Mouse (Mus musculus) stomach, embryonic 15.5 days (tissue): Measurements from ENCODE around the gene Zfp36l1. TPM values are rescaled to one million over a fixed set of nuclear protein-coding genes. Genes with fewer than 3 reads are reported as not detected.

Experiments used
- ATAC-seq: fragments of 200-750 bp; cut with Nextera tagmentation; 2 replicates; pipeline ENCODE4 v1.8.0; 2017; ENCODE audit warnings: low read depth, moderate number of reproducible peaks, moderate TSS enrichment; ENCODE audit not compliant: insufficient read depth, low FRiP score
- H3K27ac ChIP-seq: fragments of 300-500 bp; sonication (generic); 2 replicates; pipeline ENCODE4 v1.5.1; 2015; ENCODE audit warnings: mild to moderate bottlenecking, inconsistent platforms
- H3K27me3 ChIP-seq: fragments of 300-500 bp; sonication (generic); replicated peaks from 2 replicates; pipeline ENCODE4 v1.6.1; 2015; ENCODE audit warnings: inconsistent platforms
- H3K36me3 ChIP-seq: fragments of 300-500 bp; sonication (generic); 2 replicates; pipeline ENCODE4 v1.6.1; 2015; ENCODE audit warnings: inconsistent platforms
- H3K4me1 ChIP-seq: fragments of 300-500 bp; sonication (generic); 2 replicates; pipeline ENCODE4 v1.6.1; 2015; ENCODE audit warnings: inconsistent platforms
- H3K4me2 ChIP-seq: fragments of 300-500 bp; sonication (generic); 2 replicates; pipeline ENCODE4 v1.6.1; 2015; ENCODE audit warnings: mild to moderate bottlenecking, inconsistent platforms
- H3K4me3 ChIP-seq: fragments of 300-500 bp; sonication (generic); replicated peaks from 2 replicates; pipeline ENCODE4 v1.5.1; 2015; ENCODE audit warnings: inconsistent platforms
- H3K9ac ChIP-seq: fragments of 300-500 bp; sonication (generic); 2 replicates; pipeline ENCODE4 v1.6.1; 2015; ENCODE audit warnings: inconsistent platforms
- H3K9me3 ChIP-seq: fragments of 300-500 bp; sonication (generic); 2 replicates; pipeline ENCODE4 v1.6.1; 2016; ENCODE audit warnings: inconsistent platforms
- WGBS: fragments of 180-500 bp; shearing (Covaris S2); methylation state at CpG from one replicate; pipeline ENCODE4 v1.1.7; 2015; 5-methylcytosine and 5-hydroxymethylcytosine counted together
- polyA plus RNA-seq: library from polyadenylated mRNA; unstranded; fragments of >200 nt; fragmentation: Nextera tagmentation; extraction: Ambion mirVana; gene quantifications from 2 replicates; pipeline ENCODE4 v1.2.1, GENCODE M21; 2015

The Zfp36l1 gene
- polyA plus RNA-seq, 1 experiment from 2014 or later: 146 TPM

DNA sequence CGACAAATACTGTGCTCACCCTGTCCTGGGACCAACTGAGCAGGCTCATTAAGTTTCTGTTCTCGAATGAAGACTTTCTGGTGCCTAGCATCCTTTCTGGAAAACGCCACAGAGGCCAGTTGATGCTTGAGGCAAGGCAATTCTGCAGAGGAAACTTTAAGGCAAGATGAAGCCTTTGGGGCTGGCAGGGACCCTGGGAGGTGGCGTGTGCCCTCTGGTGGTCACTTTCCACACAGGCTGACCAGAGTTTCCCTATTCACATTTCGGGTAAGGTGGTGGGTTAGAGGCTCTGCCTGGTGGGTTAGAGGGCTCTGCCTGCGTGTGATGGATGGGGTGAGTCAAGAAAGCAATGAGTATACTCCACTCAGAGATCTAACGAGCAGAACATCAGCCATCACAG lies 28.7 kb upstream of the Zfp36l1 start:
- H3K9me3 ChIP-seq: no peaks in the 10 kb centered on the region
- H3K9ac ChIP-seq: no peak overlapping the region
- no peak overlapping the region for H3K27ac ChIP-seq
- no peak overlapping the region for H3K4me2 ChIP-seq
- no peak overlapping the region for H3K4me3 ChIP-seq
- ATAC-seq: no peak
- peaks cover 7% of the 10 kb centered on the region for H3K4me1 ChIP-seq
- 16% methylated on average over 7 of the region's 7 CpGs for WGBS
- H3K36me3 ChIP-seq: no peaks in the 10 kb centered on the region
- H3K27me3 ChIP-seq: no peaks in the 10 kb centered on the region

DNA sequence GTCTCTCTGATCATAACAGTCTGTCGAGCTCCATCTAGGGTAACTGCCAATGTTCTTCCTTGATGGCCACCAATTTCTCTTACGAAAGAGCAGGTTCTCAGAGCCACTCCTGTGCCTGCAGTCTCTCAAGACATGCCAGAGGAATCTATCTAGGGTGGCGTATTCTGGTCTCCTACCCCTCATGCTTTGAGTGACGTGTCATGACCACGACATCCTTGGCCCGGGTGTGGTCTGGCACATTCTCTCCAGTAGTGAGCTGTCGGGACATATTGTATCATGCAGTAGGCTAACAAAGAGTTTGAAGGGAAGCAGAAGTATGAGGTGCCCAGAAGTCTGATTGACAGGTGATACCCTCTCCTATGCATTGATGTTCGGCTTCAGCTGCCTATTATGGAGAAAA lies 28.2 kb upstream of the Zfp36l1 start:
- Histone ChIP-seq H3K9ac (no peak overlapping the region), H3K4me1 (peaks cover 7% of the 10 kb centered on the region), H3K4me3 (no peak overlapping the region), H3K36me3 (no peaks in the 10 kb centered on the region), H3K4me2 (no peak overlapping the region), H3K27ac (no peak overlapping the region), H3K27me3 (no peaks in the 10 kb centered on the region), H3K9me3 (no peaks in the 10 kb centered on the region)
- 70% methylated on average over 8 of the region's 8 CpGs for WGBS
- ATAC-seq: no peak

DNA sequence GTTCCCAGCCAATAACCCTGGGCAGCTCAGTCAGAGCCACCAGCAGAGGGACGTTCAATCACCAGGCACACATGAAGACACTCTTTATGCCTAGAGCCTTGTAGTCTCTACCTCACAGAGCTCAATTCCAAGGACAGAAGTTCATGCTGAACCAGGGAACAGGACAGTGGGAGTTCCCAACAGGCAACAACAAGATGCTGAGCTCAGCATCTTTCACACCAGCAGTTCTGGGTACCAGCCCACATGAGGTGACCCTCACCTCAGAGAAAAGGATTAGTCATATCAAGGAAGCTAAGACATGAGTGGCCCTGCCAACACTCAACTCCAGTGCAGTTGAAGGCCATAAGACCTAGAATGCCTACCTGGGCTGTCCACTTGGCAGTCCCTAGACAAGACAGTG lies 24.9 kb upstream of the Zfp36l1 start:
- H3K4me2 ChIP-seq: no peak overlapping the region
- WGBS: 69% methylated on average over 1 of the region's 1 CpGs
- H3K27me3 ChIP-seq: no peaks in the 10 kb centered on the region
- H3K9ac ChIP-seq: no peak overlapping the region
- no peak overlapping the region for H3K4me3 ChIP-seq
- ATAC-seq: no peak
- peaks cover 9% of the 10 kb centered on the region for H3K4me1 ChIP-seq
- H3K27ac ChIP-seq: no peak overlapping the region
- no peaks in the 10 kb centered on the region for H3K36me3 ChIP-seq
- H3K9me3 ChIP-seq: no peaks in the 10 kb centered on the region

DNA sequence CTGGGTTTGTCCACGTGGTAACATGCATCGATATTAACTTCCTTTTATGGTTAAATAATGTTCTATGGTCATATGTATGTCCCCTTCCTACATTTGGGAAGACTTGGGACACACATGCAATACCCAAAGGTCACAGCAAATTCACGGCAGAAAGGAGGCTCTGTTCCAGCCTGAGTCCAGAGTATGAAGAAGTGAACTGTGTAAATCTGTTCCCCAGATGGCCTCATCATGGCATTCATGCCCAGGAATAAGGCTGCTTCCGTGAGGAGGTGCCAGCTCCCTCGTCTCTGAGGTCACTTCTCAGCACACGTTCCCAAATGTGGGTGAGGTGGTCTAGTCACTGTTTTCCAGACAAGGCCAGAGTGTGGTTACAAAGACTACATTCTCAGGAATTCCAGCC lies 24.4 kb upstream of the Zfp36l1 start:
- H3K4me2 ChIP-seq: no peak overlapping the region
- no peak overlapping the region for H3K27ac ChIP-seq
- H3K4me3 ChIP-seq: no peak overlapping the region
- H3K36me3 ChIP-seq: no peaks in the 10 kb centered on the region
- no peak for ATAC-seq
- H3K9ac ChIP-seq: no peak overlapping the region
- peaks cover 9% of the 10 kb centered on the region for H3K4me1 ChIP-seq
- H3K9me3 ChIP-seq: no peaks in the 10 kb centered on the region
- 80% methylated on average over 6 of the region's 6 CpGs for WGBS
- H3K27me3 ChIP-seq: no peaks in the 10 kb centered on the region

DNA sequence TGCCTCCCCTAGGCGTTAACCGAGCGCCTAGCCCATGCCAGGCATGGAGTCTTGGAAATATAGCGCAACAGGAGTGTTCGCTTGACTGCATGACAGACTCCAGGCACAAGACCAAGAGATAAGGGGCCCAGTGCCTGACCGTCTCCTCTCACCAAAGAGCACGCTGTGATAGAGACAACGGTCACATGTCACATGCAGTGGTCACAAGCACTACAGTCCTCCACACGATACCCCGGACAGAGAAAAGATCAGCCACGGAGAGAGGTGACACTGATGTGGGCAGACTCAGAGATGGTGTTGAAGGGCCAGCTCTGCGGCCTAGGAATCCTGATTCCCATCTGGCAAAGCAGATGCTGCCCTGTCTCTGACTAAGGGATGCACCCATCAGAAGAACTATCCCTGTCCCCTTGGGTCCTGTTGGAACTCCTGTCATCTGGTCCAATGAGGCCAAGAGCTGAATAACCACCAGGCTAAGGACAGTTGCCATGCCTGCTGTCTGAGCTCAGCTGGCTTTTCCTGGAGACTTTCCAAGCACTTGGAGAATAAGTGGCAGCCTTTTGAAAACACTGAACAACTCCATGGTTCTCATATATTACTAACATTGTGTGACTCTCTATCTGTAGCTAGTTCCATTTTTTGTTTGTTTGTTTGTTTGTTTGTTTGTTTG lies 23.6 kb upstream of the Zfp36l1 start:
- WGBS: 88% methylated on average over 12 of the region's 12 CpGs
- Histone ChIP-seq H3K4me1 (peaks cover 16% of the 10 kb centered on the region), H3K36me3 (no peaks in the 10 kb centered on the region), H3K27me3 (no peaks in the 10 kb centered on the region), H3K9me3 (no peaks in the 10 kb centered on the region), H3K4me2 (no peak overlapping the region), H3K4me3 (no peak overlapping the region), H3K9ac (no peak overlapping the region), H3K27ac (no peak overlapping the region)
- ATAC-seq: no peak

DNA sequence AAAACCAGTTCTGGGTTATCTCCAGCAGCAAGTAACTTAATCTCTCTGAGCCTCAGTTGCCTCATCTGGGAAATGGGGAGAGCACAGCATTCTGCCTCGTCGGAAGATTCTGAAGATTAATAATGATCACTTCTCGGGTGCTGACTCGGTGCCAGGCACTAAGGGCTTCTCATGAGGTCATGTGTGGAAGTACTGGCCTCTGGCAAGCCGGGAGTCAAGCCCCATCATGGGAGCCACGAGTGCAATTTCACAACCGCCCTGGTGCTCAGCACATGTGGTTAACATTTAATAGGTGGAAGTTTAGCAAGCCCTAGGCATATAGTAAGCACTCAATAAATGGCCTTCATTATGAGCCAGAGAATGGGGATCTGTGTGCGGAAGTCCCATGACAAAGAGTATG lies 22.4 kb upstream of the Zfp36l1 start:
- H3K4me1 ChIP-seq: peaks cover 20% of the 10 kb centered on the region
- H3K27ac ChIP-seq: no peak overlapping the region
- H3K9ac ChIP-seq: no peak overlapping the region
- H3K27me3 ChIP-seq: no peaks in the 10 kb centered on the region
- ATAC-seq: no peak
- H3K9me3 ChIP-seq: no peaks in the 10 kb centered on the region
- H3K4me2 ChIP-seq: no peak overlapping the region
- 78% methylated on average over 8 of the region's 8 CpGs for WGBS
- H3K36me3 ChIP-seq: no peaks in the 10 kb centered on the region
- no peak overlapping the region for H3K4me3 ChIP-seq

DNA sequence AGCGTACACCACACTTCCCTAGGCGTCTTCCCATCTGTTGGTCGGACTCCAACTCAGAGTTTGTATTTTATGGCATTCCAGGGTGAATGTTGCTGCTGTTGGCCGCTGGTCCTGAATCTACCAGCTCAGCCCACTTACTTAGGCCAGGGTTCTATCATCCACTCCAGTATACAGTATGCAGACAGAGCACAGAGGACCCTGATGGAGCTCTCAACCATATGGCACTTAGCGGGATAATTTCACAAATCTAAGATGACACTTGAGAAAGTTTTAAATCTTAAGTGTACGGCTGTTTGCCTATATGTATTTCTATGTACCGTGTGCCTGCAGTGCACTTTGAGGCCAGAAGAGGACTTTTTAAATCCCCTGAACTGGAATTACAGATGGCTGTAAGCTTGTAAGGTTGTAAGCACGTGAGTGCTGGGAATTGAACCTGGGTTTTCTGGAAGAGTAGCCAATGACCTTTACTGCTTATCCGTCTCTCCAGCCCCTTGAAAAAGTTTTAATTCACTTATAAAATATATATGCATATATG lies 20.3 kb upstream of the Zfp36l1 start:
- Histone ChIP-seq H3K4me3 (no peak overlapping the region), H3K27me3 (no peaks in the 10 kb centered on the region), H3K27ac (peak overlapping the region; percentile 98), H3K9me3 (no peaks in the 10 kb centered on the region), H3K4me1 (peaks cover 28% of the 10 kb centered on the region), H3K4me2 (peak overlapping the region; percentile 70), H3K36me3 (no peaks in the 10 kb centered on the region), H3K9ac (no peak overlapping the region)
- no peak for ATAC-seq
- 40% methylated on average over 9 of the region's 9 CpGs for WGBS

DNA sequence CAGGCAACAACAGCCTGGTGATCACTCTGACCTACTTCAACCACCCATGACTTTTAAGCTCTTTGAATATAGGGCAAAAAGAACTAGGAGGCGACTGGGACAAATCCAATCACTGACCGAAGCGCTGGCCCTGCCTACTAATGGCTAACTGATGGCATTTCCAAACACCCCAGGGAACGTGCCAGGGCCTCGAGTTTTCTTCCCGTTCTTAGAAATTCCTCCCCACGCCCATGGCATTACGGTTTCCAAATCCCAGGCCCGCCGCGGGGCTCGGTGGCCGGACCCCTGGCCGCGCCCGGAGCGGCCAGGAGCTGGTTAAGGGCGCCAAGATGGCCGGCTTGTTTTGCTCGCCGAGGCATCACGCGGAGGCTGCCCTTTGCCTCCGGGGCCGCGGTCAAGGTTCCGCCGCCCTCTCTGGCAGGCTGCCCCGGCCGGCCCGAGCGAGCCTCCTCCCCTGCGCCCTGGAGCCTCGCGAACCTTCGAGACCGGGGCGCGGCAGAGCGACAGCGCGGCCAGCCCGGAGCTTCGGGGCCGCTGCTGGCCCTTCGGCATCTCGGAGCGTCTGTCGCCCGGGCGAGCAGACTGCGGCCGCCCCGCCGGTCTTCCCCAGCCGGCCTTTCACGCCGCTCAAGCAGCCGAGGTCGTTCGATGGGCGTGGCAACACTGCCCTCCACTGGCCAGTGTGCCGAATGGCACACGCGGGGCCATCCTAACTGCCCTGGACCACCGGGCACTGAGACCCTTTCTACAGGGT lies 19.6 kb upstream of the Zfp36l1 start:
- H3K4me2 ChIP-seq: peak overlapping the region; percentile 70
- no peaks in the 10 kb centered on the region for H3K27me3 ChIP-seq
- H3K36me3 ChIP-seq: no peaks in the 10 kb centered on the region
- no peaks in the 10 kb centered on the region for H3K9me3 ChIP-seq
- peak overlapping the region; percentile 83 for H3K9ac ChIP-seq
- H3K27ac ChIP-seq: peak overlapping the region; percentile 98
- H3K4me3 ChIP-seq: peak overlapping the region; percentile 58
- under 1% methylated on average over 66 of the region's 66 CpGs for WGBS
- peaks cover 28% of the 10 kb centered on the region for H3K4me1 ChIP-seq
- ATAC-seq: peak; percentile 86

DNA sequence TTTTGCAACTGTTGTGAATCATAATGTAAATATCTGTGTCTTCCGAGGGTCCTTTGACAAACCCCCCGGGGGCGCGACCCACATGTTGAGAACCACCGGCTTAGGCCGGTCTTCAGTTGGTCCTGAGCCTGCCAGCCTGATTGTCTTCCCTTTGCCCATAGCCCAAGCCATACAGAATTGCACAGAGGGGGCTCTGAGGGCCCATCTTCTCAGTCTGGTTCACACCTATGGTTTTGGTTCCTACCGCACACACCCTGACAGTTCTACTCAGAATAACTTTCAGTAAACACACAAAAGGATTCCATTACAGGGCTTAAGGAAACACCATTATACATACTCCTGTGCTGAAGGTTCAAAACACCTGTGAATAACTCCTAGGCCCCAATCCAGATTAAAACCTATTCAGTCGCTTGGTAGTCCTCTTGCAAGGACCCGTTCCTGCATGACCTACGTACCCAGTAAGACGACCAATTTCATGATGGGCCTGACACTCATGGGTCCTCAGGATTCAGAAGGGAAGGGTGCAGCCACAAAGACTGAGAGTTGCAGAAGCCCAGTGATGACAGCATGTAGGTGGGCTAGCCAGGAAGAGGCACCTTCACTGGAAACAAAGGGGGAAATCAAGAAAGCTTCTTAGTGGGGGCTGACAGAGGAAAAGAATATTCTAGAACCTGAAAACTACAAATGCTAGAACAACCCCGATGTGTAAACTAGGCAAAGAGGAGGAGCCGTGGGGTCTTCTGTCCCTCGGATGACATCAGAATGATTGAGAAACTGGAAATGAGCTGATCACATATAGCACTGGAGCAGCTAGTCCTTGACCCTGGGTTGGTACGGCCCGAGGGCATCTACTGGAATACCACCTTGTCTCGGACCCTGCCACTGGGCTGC lies 18.8 kb upstream of the Zfp36l1 start:
- 37% methylated on average over 17 of the region's 17 CpGs for WGBS

DNA sequence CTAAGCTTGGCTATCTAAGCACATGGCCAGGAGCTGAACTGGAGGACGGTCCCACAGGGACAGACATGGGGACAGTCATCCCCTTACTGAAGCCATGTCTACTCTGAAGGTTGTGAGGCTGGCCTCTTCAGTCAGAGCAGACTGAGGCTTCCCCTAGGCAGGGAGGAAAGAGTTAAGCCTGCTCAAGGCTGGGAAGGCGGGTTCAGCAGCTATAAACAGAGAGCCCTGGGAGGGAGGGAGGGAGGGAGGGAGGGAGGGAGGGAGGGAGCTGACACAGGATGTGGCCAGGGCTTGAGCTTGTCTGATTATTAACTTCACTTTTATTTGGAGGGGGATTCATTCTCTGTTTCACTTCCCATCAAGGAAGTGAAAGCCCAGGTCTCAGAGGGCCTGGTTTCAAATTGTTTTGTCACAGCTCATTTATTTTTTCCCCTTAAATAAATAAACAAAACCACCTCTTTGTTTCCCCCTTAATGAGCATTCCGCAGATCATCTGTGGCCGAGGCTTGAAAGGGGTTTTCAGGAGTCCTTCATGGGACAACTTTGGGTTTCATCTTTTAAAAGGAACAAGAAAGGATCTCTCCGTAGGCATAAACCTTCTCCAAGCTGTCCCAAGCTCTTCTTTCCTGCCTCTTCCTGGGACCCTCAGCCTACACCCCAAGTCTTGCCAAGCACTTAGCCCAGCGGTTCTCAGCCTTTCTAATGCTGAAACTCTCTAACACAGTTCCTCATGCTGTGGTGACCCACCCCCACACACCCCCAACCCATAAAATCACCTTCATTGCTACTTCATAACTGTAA lies 17.9 kb upstream of the Zfp36l1 start:
- ATAC-seq: peak; percentile 57; the same call in 1 of the 2 replicates
- WGBS: 9% methylated on average over 6 of the region's 6 CpGs
- H3K36me3 ChIP-seq: peaks cover 3% of the 10 kb centered on the region; the same call in 1 of the 2 replicates

More for the DNA sequence above, 18.8 kb upstream of the Zfp36l1 start:
- peaks cover 3% of the 10 kb centered on the region; the same call in 1 of the 2 replicates for H3K36me3 ChIP-seq
- H3K4me2 ChIP-seq: peak overlapping the region; percentile 70
- H3K4me3 ChIP-seq: peak overlapping the region; percentile 58
- H3K4me1 ChIP-seq: peaks cover 28% of the 10 kb centered on the region
- H3K27ac ChIP-seq: peak overlapping the region; percentile 98
- H3K9me3 ChIP-seq: no peaks in the 10 kb centered on the region
- no peak for ATAC-seq
- no peaks in the 10 kb centered on the region for H3K27me3 ChIP-seq
- peak overlapping the region; percentile 83; the same call in 1 of the 2 replicates for H3K9ac ChIP-seq

DNA sequence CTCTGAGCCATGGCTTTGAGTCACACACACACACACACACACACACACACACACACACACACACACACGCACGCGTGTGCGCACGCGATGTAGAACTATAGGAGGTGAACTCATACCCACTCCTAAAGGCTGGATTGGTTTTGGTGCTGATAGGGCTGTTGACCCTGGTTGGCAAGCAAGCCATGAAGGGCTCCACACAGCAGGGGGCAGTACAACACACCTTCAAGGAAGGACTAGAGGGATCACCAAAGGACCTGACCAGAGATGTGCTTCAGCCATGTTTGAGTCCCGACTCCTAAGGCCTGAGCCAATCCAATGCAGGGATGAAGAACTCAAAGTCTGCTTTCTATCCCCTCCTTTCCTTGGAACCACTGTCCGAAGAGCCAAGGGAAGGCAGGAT lies 16.7 kb upstream of the Zfp36l1 start:
- ATAC-seq: no peak
- peaks cover 3% of the 10 kb centered on the region; the same call in 1 of the 2 replicates for H3K36me3 ChIP-seq
- H3K4me1 ChIP-seq: peaks cover 32% of the 10 kb centered on the region
- H3K4me3 ChIP-seq: no peak overlapping the region
- peak overlapping the region; percentile 51; the same call in 1 of the 2 replicates for H3K4me2 ChIP-seq
- H3K27me3 ChIP-seq: no peaks in the 10 kb centered on the region
- WGBS: 96% methylated on average over 8 of the region's 8 CpGs
- no peak overlapping the region for H3K9ac ChIP-seq
- no peaks in the 10 kb centered on the region for H3K9me3 ChIP-seq
- peak overlapping the region; percentile 90 for H3K27ac ChIP-seq

More for the DNA sequence above, 17.9 kb upstream of the Zfp36l1 start:
- peak overlapping the region; percentile 26 for H3K4me3 ChIP-seq
- H3K27me3 ChIP-seq: no peaks in the 10 kb centered on the region
- no peak overlapping the region; the same call in 1 of the 2 replicates for H3K9ac ChIP-seq
- H3K9me3 ChIP-seq: no peaks in the 10 kb centered on the region
- H3K27ac ChIP-seq: peak overlapping the region; percentile 98
- peak overlapping the region; percentile 70 for H3K4me2 ChIP-seq
- peaks cover 28% of the 10 kb centered on the region for H3K4me1 ChIP-seq
